Mouse (Mus musculus) cerebellum, adult 2 months (tissue): ENCODE measurements around the gene Osbpl10.

ENCODE experiments used
- CTCF ChIP-seq: fragments of 200-500 bp; IDR thresholded peaks from 2 replicates; pipeline ENCODE4 v1.5.1; 2011; ENCODE audit warnings: low read depth, mild to moderate bottlenecking, control low read depth, low read length, moderate library complexity, borderline replicate concordance; ENCODE audit not compliant: insufficient read depth
- POLR2A ChIP-seq: fragments of 200-500 bp; IDR thresholded peaks from 2 replicates; pipeline ENCODE4 v1.6.1; 2011; ENCODE audit warnings: low read length, control low read depth, borderline replicate concordance; ENCODE audit not compliant: insufficient read depth

DNA sequence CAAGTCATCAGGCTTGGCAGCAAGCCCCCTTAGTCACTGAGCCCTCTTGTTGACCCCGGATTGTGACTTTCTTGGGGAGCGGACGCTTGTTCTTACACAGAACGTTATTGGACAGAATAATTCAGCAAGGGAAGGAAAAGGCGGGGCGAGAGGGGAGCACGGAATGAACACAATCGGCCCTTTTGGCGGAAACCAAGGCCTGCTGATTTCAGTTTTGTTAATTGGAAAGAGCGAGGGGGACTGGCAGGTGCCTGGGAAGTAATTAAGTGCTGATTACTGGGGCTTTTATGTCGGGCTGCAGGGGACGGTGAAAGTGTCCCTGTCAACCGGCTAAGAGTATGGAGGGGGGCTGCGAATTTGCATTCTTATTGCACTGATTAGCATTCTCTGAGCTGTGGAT is 59.8 kb downstream of the Osbpl10 start:
- TF ChIP-seq CTCF (no peak), POLR2A (no peak)
